Mouse (Mus musculus): ENCODE measurements at regions not wholly inside any gene's neighbourhood (a gene's known extent, or its start where the extent isn't known, plus 50 kb on each side); places are given as distances from the start of the nearest gene placed in this dataset.

DNA sequence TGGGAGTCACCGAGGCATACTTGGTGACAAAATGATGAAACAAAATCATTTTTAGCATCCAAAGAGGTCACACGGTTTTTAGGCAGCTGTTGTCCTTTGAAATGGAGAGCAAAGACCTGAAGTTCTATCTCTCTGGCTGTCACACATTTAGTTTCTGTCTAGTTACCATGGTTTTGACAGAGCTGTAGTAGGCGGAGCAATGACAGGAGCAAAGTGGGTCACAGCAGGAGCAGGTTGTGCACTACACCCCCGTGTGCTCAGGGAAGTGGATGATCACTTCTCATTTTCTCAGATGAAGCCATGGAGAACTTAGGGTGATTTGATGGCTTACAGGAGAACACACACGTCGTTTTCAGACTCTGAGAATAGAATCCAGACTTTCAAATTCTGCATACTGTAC lies 621.2 kb upstream of the Klhl29 start:
- Histone ChIP-seq H3K36me3 (ENCODE audit: control insufficient read depth, insufficient read depth, low read length) (no peaks in the 10 kb centered on the region), H3K27me3 (ENCODE audit: control insufficient read depth, insufficient read depth, low read length) (no peaks in the 10 kb centered on the region), H3K27ac (ENCODE audit: low read depth, low read length) (no peak overlapping the region), H3K4me2 (ENCODE audit: low read depth) (no peak overlapping the region), H3K4me3 (ENCODE audit: low read depth, low read length) (no peak overlapping the region), H3K4me1 (ENCODE audit: control insufficient read depth, insufficient read depth, low read length) (no peaks in the 10 kb centered on the region), H3K9me3 (ENCODE audit: control insufficient read depth, low read length) (no peaks in the 10 kb centered on the region), H3K9ac (ENCODE audit: low read length) (no peak overlapping the region)
- WGBS, result 70% methylated on average over 6 of the region's 6 CpGs
- no peak for ATAC-seq (ENCODE audit: insufficient read depth, low FRiP score, low TSS enrichment)
- no peak for DNase-seq (ENCODE audit: low spot score)

DNA sequence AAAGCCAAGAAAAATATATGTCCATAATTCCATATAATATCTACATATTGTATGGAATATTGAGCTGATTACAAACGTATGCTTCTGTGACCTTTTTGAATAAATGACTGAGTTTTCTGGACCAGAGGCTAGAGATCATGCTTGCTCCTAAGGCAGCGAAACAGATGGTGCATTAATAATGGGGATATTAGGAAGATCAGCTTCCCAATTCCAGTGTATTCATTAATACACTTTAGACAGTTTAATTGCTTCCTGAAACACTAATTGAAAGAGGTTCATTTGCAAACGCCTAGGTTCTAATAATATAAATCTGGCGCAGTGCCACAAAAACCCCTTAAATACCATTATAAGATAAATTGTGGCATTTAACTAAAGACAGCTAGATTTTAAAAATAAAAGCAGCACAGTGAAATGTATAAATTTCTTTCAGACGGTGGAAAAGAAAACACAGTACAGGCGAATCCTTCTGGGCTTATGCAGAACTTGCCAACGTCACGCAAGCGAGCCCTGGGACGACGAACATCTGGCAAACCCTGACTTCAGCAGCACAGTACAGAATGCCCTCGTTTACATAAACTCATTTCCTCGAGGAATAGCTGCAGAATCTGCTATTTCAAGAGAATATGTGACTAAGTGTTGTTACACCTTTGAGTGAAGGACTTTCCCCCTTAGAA lies 608.6 kb upstream of the Klhl29 start:
- H3K4me1 ChIP-seq (ENCODE audit: control insufficient read depth, insufficient read depth, low read length), result no peaks in the 10 kb centered on the region
- ATAC-seq (ENCODE audit: insufficient read depth, low FRiP score, low TSS enrichment) (no peak), DNase-seq (ENCODE audit: low spot score) (no peak)
- no peaks in the 10 kb centered on the region for H3K36me3 ChIP-seq (ENCODE audit: control insufficient read depth, insufficient read depth, low read length)
- 72% methylated on average over 13 of the region's 13 CpGs for WGBS
- no peak overlapping the region for H3K4me2 ChIP-seq (ENCODE audit: low read depth)
- H3K9me3 ChIP-seq (ENCODE audit: control insufficient read depth, low read length), result no peaks in the 10 kb centered on the region
- no peak overlapping the region for H3K4me3 ChIP-seq (ENCODE audit: low read depth, low read length)
- no peaks in the 10 kb centered on the region for H3K27me3 ChIP-seq (ENCODE audit: control insufficient read depth, insufficient read depth, low read length)
- H3K27ac ChIP-seq (ENCODE audit: low read depth, low read length), result no peak overlapping the region
- H3K9ac ChIP-seq (ENCODE audit: low read length), result no peak overlapping the region

DNA sequence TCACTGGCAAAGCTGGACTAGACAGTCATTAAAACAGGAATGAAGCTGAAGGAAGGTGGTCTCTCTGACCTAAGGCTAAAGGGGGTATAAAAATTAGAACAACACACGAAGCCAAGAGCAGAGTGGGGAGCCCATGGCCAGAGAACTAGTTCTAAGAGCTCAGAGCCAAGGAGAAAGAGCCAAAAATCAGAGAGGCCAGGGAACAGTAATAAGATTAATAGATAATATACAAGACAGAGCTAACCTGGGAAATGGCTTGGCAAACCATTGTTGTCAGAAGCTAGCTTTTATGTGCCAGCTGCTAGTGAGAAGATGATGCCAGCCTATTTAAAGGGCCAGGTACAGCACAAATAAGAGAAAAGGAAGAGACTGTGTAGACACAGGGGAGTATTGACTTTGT lies 606.6 kb upstream of the Klhl29 start:
- no peak overlapping the region for H3K4me2 ChIP-seq (ENCODE audit: low read depth)
- H3K9ac ChIP-seq (ENCODE audit: low read length), result no peak overlapping the region
- H3K4me3 ChIP-seq (ENCODE audit: low read depth, low read length), result no peak overlapping the region
- WGBS, result 62% methylated on average over 1 of the region's 1 CpGs
- H3K36me3 ChIP-seq (ENCODE audit: control insufficient read depth, insufficient read depth, low read length), result no peaks in the 10 kb centered on the region
- no peaks in the 10 kb centered on the region for H3K27me3 ChIP-seq (ENCODE audit: control insufficient read depth, insufficient read depth, low read length)
- H3K27ac ChIP-seq (ENCODE audit: low read depth, low read length), result no peak overlapping the region
- no peak for DNase-seq (ENCODE audit: low spot score)
- no peak for ATAC-seq (ENCODE audit: insufficient read depth, low FRiP score, low TSS enrichment)
- H3K9me3 ChIP-seq (ENCODE audit: control insufficient read depth, low read length), result no peaks in the 10 kb centered on the region
- H3K4me1 ChIP-seq (ENCODE audit: control insufficient read depth, insufficient read depth, low read length), result no peaks in the 10 kb centered on the region

DNA sequence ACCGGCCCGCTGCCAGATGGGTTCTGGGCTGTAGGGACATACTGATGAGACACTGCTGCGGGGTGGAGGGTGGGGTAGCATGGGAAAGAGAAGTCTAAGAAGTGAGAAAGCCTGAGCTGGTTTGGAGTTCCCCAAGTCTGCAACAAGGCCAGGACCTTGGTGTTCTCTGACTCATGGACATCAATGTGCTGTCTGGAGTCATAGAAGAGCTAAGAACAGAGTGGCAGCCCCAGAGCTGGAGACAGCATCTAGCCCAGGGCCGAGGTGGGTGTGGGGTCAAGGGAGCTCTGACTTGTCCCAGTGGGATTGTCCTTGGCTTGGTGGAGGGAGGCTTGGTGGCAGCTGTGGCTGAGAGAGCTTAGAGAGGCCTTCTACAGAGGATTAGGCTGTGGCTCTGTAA lies 600.4 kb upstream of the Klhl29 start:
- Histone ChIP-seq H3K27me3 (ENCODE audit: control insufficient read depth, insufficient read depth, low read length) (no peaks in the 10 kb centered on the region), H3K9me3 (ENCODE audit: control insufficient read depth, low read length) (no peaks in the 10 kb centered on the region), H3K27ac (ENCODE audit: low read depth, low read length) (no peak overlapping the region), H3K4me1 (ENCODE audit: control insufficient read depth, insufficient read depth, low read length) (no peaks in the 10 kb centered on the region), H3K4me3 (ENCODE audit: low read depth, low read length) (no peak overlapping the region), H3K36me3 (ENCODE audit: control insufficient read depth, insufficient read depth, low read length) (no peaks in the 10 kb centered on the region), H3K4me2 (ENCODE audit: low read depth) (no peak overlapping the region), H3K9ac (ENCODE audit: low read length) (no peak overlapping the region)
- 93% methylated on average over 4 of the region's 4 CpGs for WGBS
- ATAC-seq (ENCODE audit: insufficient read depth, low FRiP score, low TSS enrichment) (no peak), DNase-seq (ENCODE audit: low spot score) (no peak)

DNA sequence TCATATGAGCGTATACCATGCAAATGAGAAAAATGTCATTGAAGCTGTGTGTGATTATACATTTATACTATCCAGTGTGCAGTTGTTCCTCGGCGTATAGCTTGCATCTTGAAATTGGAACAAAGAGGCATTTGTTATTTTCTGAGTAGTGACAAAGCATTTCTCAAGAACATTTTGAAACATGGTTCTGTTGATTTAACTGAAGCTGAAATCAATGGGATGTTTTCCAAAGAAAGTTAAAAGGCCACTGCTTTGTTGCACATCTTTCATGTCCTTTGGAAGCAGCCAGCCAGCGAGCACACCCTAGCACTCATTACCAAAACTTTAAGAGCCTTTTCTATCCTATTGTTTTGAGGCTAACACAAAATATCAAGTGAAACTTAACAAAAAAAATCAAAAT lies 594.1 kb upstream of the Klhl29 start:
- Histone ChIP-seq H3K27ac (ENCODE audit: low read depth, low read length) (no peak overlapping the region), H3K27me3 (ENCODE audit: control insufficient read depth, insufficient read depth, low read length) (no peaks in the 10 kb centered on the region), H3K4me1 (ENCODE audit: control insufficient read depth, insufficient read depth, low read length) (no peaks in the 10 kb centered on the region), H3K9me3 (ENCODE audit: control insufficient read depth, low read length) (no peaks in the 10 kb centered on the region), H3K4me2 (ENCODE audit: low read depth) (no peak overlapping the region), H3K4me3 (ENCODE audit: low read depth, low read length) (no peak overlapping the region), H3K36me3 (ENCODE audit: control insufficient read depth, insufficient read depth, low read length) (no peaks in the 10 kb centered on the region), H3K9ac (ENCODE audit: low read length) (no peak overlapping the region)
- ATAC-seq (ENCODE audit: insufficient read depth, low FRiP score, low TSS enrichment), result no peak
- 92% methylated on average over 4 of the region's 4 CpGs for WGBS
- DNase-seq (ENCODE audit: low spot score), result no peak

DNA sequence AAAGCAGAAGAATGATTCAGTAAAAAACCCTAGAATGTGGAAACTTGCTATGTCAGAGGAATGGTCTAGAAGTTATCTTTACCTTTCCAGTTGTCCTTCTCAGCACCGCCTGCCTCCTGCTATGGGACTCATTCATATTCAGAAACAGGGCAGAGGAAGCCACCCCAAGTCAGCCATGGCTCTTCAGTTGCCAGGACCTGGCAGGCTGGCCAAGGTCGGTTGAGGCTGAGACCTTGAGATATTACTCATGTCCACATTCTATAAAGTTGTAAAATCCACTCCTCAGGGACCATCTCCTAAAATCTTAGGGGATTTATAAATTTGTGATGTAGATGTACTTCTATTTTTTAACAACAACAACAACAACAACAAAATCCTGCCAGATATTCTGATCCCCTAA lies 580.7 kb upstream of the Klhl29 start:
- Histone ChIP-seq H3K9ac (ENCODE audit: low read length) (no peak overlapping the region), H3K4me3 (ENCODE audit: low read depth, low read length) (no peak overlapping the region), H3K4me2 (ENCODE audit: low read depth) (no peak overlapping the region), H3K27me3 (ENCODE audit: control insufficient read depth, insufficient read depth, low read length) (no peaks in the 10 kb centered on the region), H3K27ac (ENCODE audit: low read depth, low read length) (no peak overlapping the region), H3K9me3 (ENCODE audit: control insufficient read depth, low read length) (no peaks in the 10 kb centered on the region), H3K4me1 (ENCODE audit: control insufficient read depth, insufficient read depth, low read length) (no peaks in the 10 kb centered on the region), H3K36me3 (ENCODE audit: control insufficient read depth, insufficient read depth, low read length) (no peaks in the 10 kb centered on the region)
- 59% methylated on average over 2 of the region's 2 CpGs for WGBS
- ATAC-seq (ENCODE audit: insufficient read depth, low FRiP score, low TSS enrichment), result no peak
- DNase-seq (ENCODE audit: low spot score), result no peak

DNA sequence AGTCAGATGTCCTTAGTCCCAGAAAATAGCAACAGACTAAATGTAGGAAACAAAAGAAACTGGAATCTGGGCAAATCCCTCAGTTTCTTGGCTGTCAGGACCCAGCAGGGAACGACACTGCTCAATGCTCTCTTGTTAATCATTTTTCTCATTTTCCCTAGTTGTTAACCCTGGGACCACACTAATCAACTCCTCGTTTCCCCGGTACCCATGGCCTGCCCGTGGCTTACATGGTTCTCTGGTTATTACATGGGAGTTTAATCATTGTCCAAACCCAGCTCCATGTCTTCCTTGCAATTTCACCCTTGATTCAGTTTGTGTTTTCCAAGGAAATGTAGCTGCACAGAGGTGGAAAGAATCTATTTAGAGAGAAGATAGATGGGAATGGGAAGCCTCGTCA lies 580.1 kb upstream of the Klhl29 start:
- Histone ChIP-seq H3K27me3 (ENCODE audit: control insufficient read depth, insufficient read depth, low read length) (no peaks in the 10 kb centered on the region), H3K27ac (ENCODE audit: low read depth, low read length) (no peak overlapping the region), H3K4me2 (ENCODE audit: low read depth) (no peak overlapping the region), H3K36me3 (ENCODE audit: control insufficient read depth, insufficient read depth, low read length) (no peaks in the 10 kb centered on the region), H3K9me3 (ENCODE audit: control insufficient read depth, low read length) (no peaks in the 10 kb centered on the region), H3K4me1 (ENCODE audit: control insufficient read depth, insufficient read depth, low read length) (no peaks in the 10 kb centered on the region), H3K9ac (ENCODE audit: low read length) (no peak overlapping the region), H3K4me3 (ENCODE audit: low read depth, low read length) (no peak overlapping the region)
- ATAC-seq (ENCODE audit: insufficient read depth, low FRiP score, low TSS enrichment) (no peak), DNase-seq (ENCODE audit: low spot score) (no peak)
- WGBS, result 52% methylated on average over 5 of the region's 5 CpGs

DNA sequence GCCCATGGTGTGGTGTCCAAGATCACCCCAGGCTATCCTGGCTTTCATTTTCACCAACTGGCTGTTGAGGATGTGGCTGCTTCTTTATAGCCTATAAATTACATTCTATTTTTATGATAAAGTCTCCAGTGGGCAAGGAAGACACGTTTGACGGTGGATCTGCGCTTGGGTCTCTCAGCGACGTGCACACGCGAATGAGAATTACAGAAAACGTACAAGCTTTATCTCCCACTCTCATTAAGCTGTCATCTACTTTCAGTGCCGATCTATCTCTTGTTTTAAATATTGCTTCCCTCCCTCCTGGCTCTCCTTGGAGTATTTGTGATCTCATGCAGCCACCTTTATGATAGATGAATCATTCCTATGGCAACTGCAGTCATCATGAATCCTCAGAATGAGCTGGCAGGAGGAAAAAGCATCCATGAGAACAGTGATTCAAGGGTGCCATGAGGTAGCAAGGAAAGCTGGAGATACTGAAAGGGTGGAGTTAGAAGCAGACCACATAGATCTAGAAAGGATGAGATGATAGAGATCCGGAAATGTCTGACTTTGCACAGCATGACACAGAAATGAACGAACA lies 568.0 kb upstream of the Klhl29 start:
- no peaks in the 10 kb centered on the region for H3K36me3 ChIP-seq (ENCODE audit: control insufficient read depth, insufficient read depth, low read length)
- no peaks in the 10 kb centered on the region for H3K4me1 ChIP-seq (ENCODE audit: control insufficient read depth, insufficient read depth, low read length)
- no peak for ATAC-seq (ENCODE audit: insufficient read depth, low FRiP score, low TSS enrichment)
- no peaks in the 10 kb centered on the region for H3K9me3 ChIP-seq (ENCODE audit: control insufficient read depth, low read length)
- H3K9ac ChIP-seq (ENCODE audit: low read length), result no peak overlapping the region
- no peak for DNase-seq (ENCODE audit: low spot score)
- H3K4me2 ChIP-seq (ENCODE audit: low read depth), result no peak overlapping the region
- WGBS, result 85% methylated on average over 11 of the region's 11 CpGs
- no peak overlapping the region for H3K4me3 ChIP-seq (ENCODE audit: low read depth, low read length)
- no peak overlapping the region for H3K27ac ChIP-seq (ENCODE audit: low read depth, low read length)
- no peaks in the 10 kb centered on the region for H3K27me3 ChIP-seq (ENCODE audit: control insufficient read depth, insufficient read depth, low read length)

DNA sequence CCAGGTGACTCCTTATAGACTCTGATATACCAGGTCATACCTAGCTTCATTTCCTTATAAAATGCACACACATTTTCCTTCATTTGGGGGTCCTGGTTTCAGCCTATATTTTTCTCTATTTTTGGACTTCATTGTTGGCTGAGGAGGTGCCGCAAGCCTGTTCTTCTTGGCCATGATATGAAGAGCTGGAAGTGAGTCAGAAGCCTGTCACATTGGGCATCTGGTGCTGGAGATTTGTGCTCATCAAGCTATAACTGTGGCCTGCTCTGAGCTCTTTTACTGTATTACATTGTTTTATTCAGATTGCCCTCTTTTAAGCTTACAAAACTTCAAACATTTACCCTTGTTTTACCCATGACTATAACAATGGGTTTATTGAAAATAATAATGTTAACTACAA lies 545.8 kb upstream of the Klhl29 start:
- no peaks in the 10 kb centered on the region for H3K4me1 ChIP-seq (ENCODE audit: control insufficient read depth, insufficient read depth, low read length)
- no peaks in the 10 kb centered on the region for H3K36me3 ChIP-seq (ENCODE audit: control insufficient read depth, insufficient read depth, low read length)
- no peak overlapping the region for H3K9ac ChIP-seq (ENCODE audit: low read length)
- no peak overlapping the region for H3K4me2 ChIP-seq (ENCODE audit: low read depth)
- WGBS, result 97% methylated on average over 1 of the region's 1 CpGs
- H3K27ac ChIP-seq (ENCODE audit: low read depth, low read length), result no peak overlapping the region
- no peak overlapping the region for H3K4me3 ChIP-seq (ENCODE audit: low read depth, low read length)
- ATAC-seq (ENCODE audit: insufficient read depth, low FRiP score, low TSS enrichment) (no peak), DNase-seq (ENCODE audit: low spot score) (no peak)
- H3K9me3 ChIP-seq (ENCODE audit: control insufficient read depth, low read length), result no peaks in the 10 kb centered on the region
- H3K27me3 ChIP-seq (ENCODE audit: control insufficient read depth, insufficient read depth, low read length), result no peaks in the 10 kb centered on the region

All from neural tube, embryonic 11.5 days (tissue).